Mouse (Mus musculus) olfactory bulb, adult 2 months (tissue): ENCODE data around the gene Olfr553.
"Not testable (repeated sequence)": the region's sequence is repeated elsewhere in the genome, so short reads cannot be mapped to it uniquely, and the experiment has no call there.

Experiments used
- CTCF ChIP-seq: fragments of 200-500 bp; IDR thresholded peaks from 2 replicates; pipeline ENCODE4 v1.5.1; 2012; ENCODE audit warnings: low read depth, mild to moderate bottlenecking, low read length, moderate library complexity; ENCODE audit not compliant: insufficient read depth
- POLR2A ChIP-seq: fragments of 200-500 bp; IDR thresholded peaks from 2 replicates; pipeline ENCODE4 v1.6.1; 2012; ENCODE audit warnings: mild to moderate bottlenecking, low read depth, low read length, moderate library complexity; ENCODE audit not compliant: insufficient read depth

- TF ChIP-seq POLR2A, CTCF: not testable (repeated sequence)
These were observed 2.4 kb upstream of the Olfr553 start for GRCm38 (mm10) chr7:102620368-102620767.
